Mouse (Mus musculus): ENCODE measurements around the gene Lrp5. TPM values are rescaled to one million over a fixed set of nuclear protein-coding genes. Genes with fewer than 3 reads are reported as not detected.
A peak's percentile ranks its signal among the peaks of the same experiment; 100 is the strongest.

Gene Lrp5
- total and polyA plus RNA-seq, 3 experiments: 16.1 to 31.9 TPM; not detected in 1

DNA sequence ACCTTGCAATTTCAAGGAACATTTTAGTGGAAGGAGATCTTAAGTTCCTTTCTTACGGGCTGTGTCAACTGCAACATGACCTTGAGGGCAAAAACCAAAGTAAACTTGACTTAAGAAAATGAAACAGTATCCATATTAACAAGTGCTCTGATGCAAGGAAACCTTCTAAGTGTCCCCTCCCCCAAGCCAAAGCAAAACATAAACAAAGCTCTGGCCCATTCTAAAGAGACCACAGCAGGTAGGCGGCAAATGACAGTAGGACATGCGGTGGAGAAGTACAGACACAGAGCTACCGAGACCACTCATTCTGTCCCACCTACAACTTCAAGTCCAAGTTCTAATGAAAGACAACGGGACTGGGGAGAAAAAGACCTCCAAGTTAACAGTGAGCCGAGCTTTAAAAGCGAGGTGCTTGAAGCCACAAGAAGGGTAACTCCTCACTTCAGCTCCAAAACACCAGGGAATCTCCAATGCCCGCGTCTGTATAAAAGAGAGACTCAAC, 111.7 kb downstream of the Lrp5 start:
- H3K36me3 ChIP-seq (ENCODE audit: control insufficient read depth in 1 of 2, insufficient read depth in 2 of 2, low read length in 2 of 2): peaks cover 0 to 17% of the 10 kb centered on the region in 2 experiments; a peak in 2 of 4 replicates
- peak; percentile 84; the same call in 1 of the 2 replicates for TF ChIP-seq CHD1 (IDR thresholded peaks at IDR 0.05; ENCODE audit: low read depth, low read length)
- TF ChIP-seq MXI1 (IDR thresholded peaks at IDR 0.05; ENCODE audit: low read depth, low read length): peak; percentile 98
- no peak for TF ChIP-seq EP300 (IDR thresholded peaks at IDR 0.05; ENCODE audit: low read depth in 1 of 2, low read length in 2 of 2)
- TF ChIP-seq MYC (IDR thresholded peaks at IDR 0.05; ENCODE audit: low read depth, low read length): 0 out of 2 replicates have a peak, but pooled peaks have one; percentile 24
- no peak for TF ChIP-seq SMC3 (IDR thresholded peaks at IDR 0.05; ENCODE audit: low read depth, low read length)
- TF ChIP-seq MAX (IDR thresholded peaks at IDR 0.05; ENCODE audit: low read length): peak; percentile 68
- TF ChIP-seq SIN3A (IDR thresholded peaks at IDR 0.05; ENCODE audit: low read length): peak; percentile 94
- peak overlapping the region; percentile 96 for H3K9ac ChIP-seq (ENCODE audit: control insufficient read depth, low read depth, low read length, poor library complexity, severe bottlenecking)
- DNase-seq (ENCODE audit: low read depth, low spot score): peak; percentile 54
- no peaks in the 10 kb centered on the region for H3K9me3 ChIP-seq (replicated peaks; ENCODE audit: insufficient read depth, low read length)
- peak overlapping the region; percentile 64 to 86 for H3K4me3 ChIP-seq (ENCODE audit: control insufficient read depth in 1 of 2, insufficient read depth in 1 of 2, low read depth in 2 of 2, low read length in 2 of 2)
- no peaks in the 10 kb centered on the region for H3K27me3 ChIP-seq (ENCODE audit: control insufficient read depth in 1 of 2, insufficient read depth in 2 of 2, low read length in 2 of 2)
- no peak overlapping the region for H3K27ac ChIP-seq (ENCODE audit: control insufficient read depth, low read depth, low read length)
- peaks cover 50% of the 10 kb centered on the region for H3K79me2 ChIP-seq (ENCODE audit: control insufficient read depth, insufficient read depth, low read length, poor library complexity)
- H3K4me1 ChIP-seq (ENCODE audit: control insufficient read depth in 1 of 2, insufficient read depth in 2 of 2, low read length in 2 of 2): peaks cover 4 to 14% of the 10 kb centered on the region in 2 experiments

DNA sequence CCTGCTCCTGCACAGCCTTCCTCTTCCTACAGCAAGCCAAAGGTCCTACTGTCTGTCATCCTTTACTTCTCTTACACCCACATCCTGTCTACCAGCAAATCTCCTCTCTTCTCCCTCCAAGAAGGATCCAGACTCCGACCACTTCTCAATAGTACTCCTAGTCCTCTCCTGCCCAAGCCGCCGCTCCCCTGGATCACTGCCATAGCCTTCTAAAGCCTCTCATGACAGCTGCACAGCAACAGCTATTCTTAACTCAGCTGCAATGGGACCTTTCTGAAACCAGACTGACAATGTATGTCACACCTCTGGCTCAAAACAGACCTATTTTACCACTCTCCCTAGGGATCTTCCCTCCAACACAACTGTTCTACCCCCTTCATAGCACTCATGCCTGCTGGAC, 122.1 kb downstream of the Lrp5 start:
- DNase-seq (ENCODE audit: low read depth, low spot score): no peak
- no peak overlapping the region for H3K27ac ChIP-seq (ENCODE audit: control insufficient read depth, low read depth, low read length)
- H3K27me3 ChIP-seq (ENCODE audit: control insufficient read depth in 1 of 2, insufficient read depth in 2 of 2, low read length in 2 of 2): no peaks in the 10 kb centered on the region
- no peak overlapping the region for H3K9ac ChIP-seq (ENCODE audit: control insufficient read depth, low read depth, low read length, poor library complexity, severe bottlenecking)
- peaks cover 5 to 16% of the 10 kb centered on the region in 2 experiments for H3K4me1 ChIP-seq (ENCODE audit: control insufficient read depth in 1 of 2, insufficient read depth in 2 of 2, low read length in 2 of 2)
- no peak for TF ChIP-seq EP300 (IDR thresholded peaks at IDR 0.05; ENCODE audit: low read depth in 1 of 2, low read length in 2 of 2)
- no peak for TF ChIP-seq CHD2 (IDR thresholded peaks at IDR 0.05; ENCODE audit: low read length)
- no peak for TF ChIP-seq MXI1 (IDR thresholded peaks at IDR 0.05; ENCODE audit: low read depth, low read length)
- no peak for TF ChIP-seq SMC3 (IDR thresholded peaks at IDR 0.05; ENCODE audit: low read depth, low read length)
- TF ChIP-seq RAD21 (IDR thresholded peaks at IDR 0.05; ENCODE audit: low read depth, low read length): no peak
- no peak for TF ChIP-seq MAX (IDR thresholded peaks at IDR 0.05; ENCODE audit: low read length)
- TF ChIP-seq RCOR1 (IDR thresholded peaks at IDR 0.05; ENCODE audit: low read depth, low read length): no peak
- TF ChIP-seq MYB (IDR thresholded peaks at IDR 0.05; ENCODE audit: low read depth, low read length): no peak
- no peak for TF ChIP-seq POLR2AphosphoS2 (IDR thresholded peaks at IDR 0.05; ENCODE audit: low read length)
- no peaks in the 10 kb centered on the region for H3K9me3 ChIP-seq (replicated peaks; ENCODE audit: insufficient read depth, low read length)
- peaks cover 82% of the 10 kb centered on the region for H3K79me2 ChIP-seq (ENCODE audit: control insufficient read depth, insufficient read depth, low read length, poor library complexity)
- H3K4me3 ChIP-seq (ENCODE audit: control insufficient read depth in 1 of 2, insufficient read depth in 1 of 2, low read depth in 2 of 2, low read length in 2 of 2): no peak overlapping the region
- peaks cover 13 to 23% of the 10 kb centered on the region in 2 experiments for H3K36me3 ChIP-seq (ENCODE audit: control insufficient read depth in 1 of 2, insufficient read depth in 2 of 2, low read length in 2 of 2)

DNA sequence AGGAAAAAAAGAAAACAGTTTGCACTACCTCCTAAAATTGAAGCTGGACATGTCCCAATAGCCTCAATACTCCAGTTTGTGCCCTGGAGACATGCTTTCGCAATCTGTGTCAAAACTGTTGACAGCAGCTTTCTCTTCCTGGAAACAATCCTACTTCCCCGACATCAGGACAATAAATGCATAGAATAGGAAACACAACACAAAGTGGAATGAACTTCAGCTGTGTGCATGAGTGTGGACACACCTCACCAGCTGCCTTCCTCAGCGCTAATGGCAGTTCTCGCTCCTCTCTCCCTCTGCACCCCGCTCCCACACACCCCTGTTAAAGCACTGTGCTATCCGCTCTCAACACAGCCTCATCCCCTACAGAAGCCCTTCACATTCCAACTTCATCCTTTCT, 123.6 kb downstream of the Lrp5 start:
- H3K79me2 ChIP-seq (ENCODE audit: control insufficient read depth, insufficient read depth, low read length, poor library complexity): peaks cover 75% of the 10 kb centered on the region
- no peaks in the 10 kb centered on the region for H3K9me3 ChIP-seq (replicated peaks; ENCODE audit: insufficient read depth, low read length)
- H3K9ac ChIP-seq (ENCODE audit: control insufficient read depth, low read depth, low read length, poor library complexity, severe bottlenecking): no peak overlapping the region
- H3K27me3 ChIP-seq (ENCODE audit: control insufficient read depth in 1 of 2, insufficient read depth in 2 of 2, low read length in 2 of 2): no peaks in the 10 kb centered on the region
- DNase-seq (ENCODE audit: low read depth, low spot score): no peak
- H3K27ac ChIP-seq (ENCODE audit: control insufficient read depth, low read depth, low read length): no peak overlapping the region
- H3K36me3 ChIP-seq (ENCODE audit: control insufficient read depth in 1 of 2, insufficient read depth in 2 of 2, low read length in 2 of 2): peaks cover 10 to 13% of the 10 kb centered on the region in 2 experiments
- peaks cover 5 to 13% of the 10 kb centered on the region in 2 experiments for H3K4me1 ChIP-seq (ENCODE audit: control insufficient read depth in 1 of 2, insufficient read depth in 2 of 2, low read length in 2 of 2)
- TF ChIP-seq ELF1 (IDR thresholded peaks at IDR 0.05; ENCODE audit: low read depth, low read length): no peak
- TF ChIP-seq CTCF (IDR thresholded peaks at IDR 0.05 in 2 of 3, conservative IDR thresholded peaks at IDR 0.05 in 1 of 3; ENCODE audit: control insufficient read depth in 1 of 3, insufficient read depth in 1 of 3, low read depth in 2 of 3, low read length in 3 of 3, poor library complexity in 1 of 3, severe bottlenecking in 1 of 3): no peak
- TF ChIP-seq MAX (IDR thresholded peaks at IDR 0.05; ENCODE audit: low read length): no peak
- no peak for TF ChIP-seq GATA1 (IDR thresholded peaks at IDR 0.05; ENCODE audit: low read depth, low read length)
- no peak for TF ChIP-seq MYC (IDR thresholded peaks at IDR 0.05; ENCODE audit: low read depth, low read length)
- no peak for TF ChIP-seq UBTF (IDR thresholded peaks at IDR 0.05; ENCODE audit: borderline replicate concordance, insufficient read depth, low read depth, low read length)
- no peak for TF ChIP-seq RCOR1 (IDR thresholded peaks at IDR 0.05; ENCODE audit: low read depth, low read length)
- no peak for TF ChIP-seq ZMIZ1 (IDR thresholded peaks at IDR 0.05; ENCODE audit: low read depth, low read length)
- no peak for TF ChIP-seq TAL1 (IDR thresholded peaks at IDR 0.05; ENCODE audit: low read length)
- TF ChIP-seq POLR2AphosphoS5 (IDR thresholded peaks at IDR 0.05; ENCODE audit: borderline replicate concordance, low read depth, low read length): no peak
- no peak for TF ChIP-seq NRF1 (IDR thresholded peaks at IDR 0.05; ENCODE audit: insufficient read depth, low read depth, low read length, poor library complexity, severe bottlenecking)
- TF ChIP-seq CHD1 (IDR thresholded peaks at IDR 0.05; ENCODE audit: low read depth, low read length): no peak
- TF ChIP-seq CHD2 (IDR thresholded peaks at IDR 0.05; ENCODE audit: low read length): no peak
- no peak for TF ChIP-seq ZC3H11A (IDR thresholded peaks at IDR 0.05; ENCODE audit: low read depth, low read length)
- no peak for TF ChIP-seq MAZ (IDR thresholded peaks at IDR 0.05; ENCODE audit: low read depth, low read length)
- TF ChIP-seq ZKSCAN1 (IDR thresholded peaks at IDR 0.05; ENCODE audit: low read depth, low read length): no peak
- no peak for TF ChIP-seq MYB (IDR thresholded peaks at IDR 0.05; ENCODE audit: low read depth, low read length)
- TF ChIP-seq BHLHE40 (IDR thresholded peaks at IDR 0.05; ENCODE audit: borderline replicate concordance, low read depth, low read length): no peak
- H3K4me3 ChIP-seq (ENCODE audit: control insufficient read depth in 1 of 2, insufficient read depth in 1 of 2, low read depth in 2 of 2, low read length in 2 of 2): no peak overlapping the region

Data from MEL (cell line).